Mouse (Mus musculus) telencephalon, adult 2 months (tissue): ENCODE data around the gene Ppia.
"Not testable (repeated sequence)": the region's sequence is repeated elsewhere in the genome, so short reads cannot be mapped to it uniquely, and the experiment has no call there.

Source experiments
- DNase-seq: peaks from one replicate; pipeline ENCODE4 v3.0.0-alpha.2; 2011; ENCODE audit warnings: low read depth, low spot score

The Ppia gene

DNA sequence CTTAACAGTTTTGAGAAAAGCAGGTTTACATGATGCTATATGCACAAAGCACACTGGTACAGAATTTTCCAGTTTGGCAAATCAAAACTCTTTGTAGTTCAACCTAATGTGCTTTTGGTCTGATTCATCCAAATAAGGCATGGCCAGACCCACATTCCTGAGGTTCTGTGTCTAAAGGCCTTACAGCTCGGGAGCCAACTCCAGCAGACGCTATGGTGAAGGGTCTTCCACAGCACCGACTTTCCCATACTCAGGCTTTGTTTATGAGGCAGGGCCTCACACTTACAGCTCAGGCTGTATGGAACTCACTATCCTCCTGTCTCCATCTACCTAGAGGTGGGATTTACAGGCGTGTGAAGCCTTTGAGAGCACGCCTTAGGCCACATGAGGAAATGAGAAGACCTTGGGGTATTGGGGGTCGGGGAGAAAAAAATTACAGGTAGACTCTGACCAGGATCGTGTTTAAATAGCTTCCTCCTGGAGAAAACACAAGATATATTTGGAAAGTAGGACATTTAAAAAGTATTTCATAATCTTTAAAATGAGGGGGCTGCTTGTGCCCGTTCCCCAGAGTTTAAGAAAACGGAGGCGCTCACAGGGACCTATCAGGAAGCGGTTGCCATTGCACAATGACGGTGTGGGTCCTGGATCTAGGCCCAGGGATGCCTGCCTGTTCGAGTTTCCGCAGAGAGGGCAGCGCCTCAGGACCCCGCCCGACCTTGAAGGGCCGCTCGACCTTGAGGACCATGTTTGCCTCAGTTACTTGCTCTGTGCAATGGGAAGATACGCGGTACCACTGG, at the start of gene Ppia:
Ppia (plus strand) TSS at position 693 of the 800 bp plus-strand sequence.
- no peak for DNase-seq

DNA sequence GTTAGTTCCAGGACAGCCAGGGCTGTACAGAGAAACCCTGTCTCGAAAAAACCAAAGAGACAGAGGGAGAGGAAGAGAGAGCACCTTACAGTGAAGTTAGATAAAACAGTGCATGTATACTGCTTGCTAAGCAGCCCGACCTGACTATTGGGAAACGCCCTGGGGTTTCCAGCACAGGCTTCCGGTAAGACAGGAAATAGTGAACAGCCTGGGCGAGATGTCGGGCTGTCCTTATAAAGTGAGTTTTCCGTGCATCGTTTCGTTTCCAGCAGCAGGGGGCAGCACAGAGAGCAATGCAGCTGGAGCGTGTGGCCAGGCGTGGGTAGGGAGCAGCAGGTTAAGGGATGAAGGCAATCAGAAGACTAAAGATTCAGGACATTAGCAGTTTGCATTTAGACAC, 49.4 kb upstream of the Ppia start:
- DNase-seq: no peak

DNA sequence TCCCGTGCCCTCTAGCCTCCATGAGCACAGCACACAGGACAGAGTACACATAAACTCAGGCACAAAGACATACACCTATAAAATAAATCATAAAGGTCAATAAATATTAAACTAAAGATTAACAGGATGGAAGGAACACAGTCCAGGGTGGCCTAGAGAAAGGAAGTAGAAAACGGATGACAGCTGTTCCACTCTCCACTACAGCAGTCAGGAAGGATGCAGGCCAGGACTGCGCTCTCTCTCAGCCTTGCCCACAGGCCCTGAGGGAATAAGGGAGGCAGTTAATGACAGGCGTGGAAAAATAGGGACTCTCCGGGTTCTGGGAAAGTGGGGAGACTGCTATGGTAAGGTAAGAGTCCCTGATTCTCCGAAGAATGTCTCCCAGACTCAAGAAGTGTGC, 48.8 kb upstream of the Ppia start:
- DNase-seq: no peak

DNA sequence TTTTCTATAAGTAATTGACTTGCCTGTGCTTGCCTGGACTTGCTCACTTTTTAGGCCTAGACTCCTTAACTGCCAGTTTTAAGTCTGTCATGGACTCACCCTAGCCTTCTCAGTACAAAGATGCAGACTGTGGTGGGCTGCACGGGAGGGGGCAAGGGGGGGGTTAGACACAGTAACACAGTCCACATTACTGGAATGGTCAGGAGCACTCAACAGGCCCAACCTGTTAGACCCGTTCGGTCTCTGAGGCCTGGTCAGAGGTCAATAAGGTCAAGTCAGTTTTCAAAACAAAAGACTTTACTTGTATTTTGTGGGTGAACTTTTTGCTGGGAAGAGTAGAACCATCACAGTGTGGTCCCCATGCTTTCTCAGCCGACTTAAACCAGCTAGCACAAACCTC, 48.1 kb upstream of the Ppia start:
- no peak for DNase-seq

DNA sequence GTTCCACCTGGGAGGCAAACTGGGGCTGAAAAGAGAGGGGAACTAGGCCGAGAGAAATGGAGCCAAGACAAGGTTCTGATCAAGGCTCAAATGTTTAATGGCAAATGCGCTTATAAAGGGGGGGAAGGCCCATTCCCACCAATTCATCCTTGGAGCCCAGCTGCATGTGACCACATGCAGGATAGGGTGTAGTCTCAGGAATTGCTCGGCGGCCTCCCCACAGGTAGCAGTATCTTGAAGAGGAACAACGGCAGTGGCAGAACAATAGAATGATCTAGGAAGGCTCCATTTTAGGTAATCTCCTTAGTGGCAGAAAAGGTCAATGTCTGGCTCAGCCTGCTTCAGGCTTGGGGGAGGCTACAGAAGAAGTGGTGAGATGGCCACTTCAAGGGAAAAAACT, 47.3 kb upstream of the Ppia start:
- DNase-seq: not testable (repeated sequence)

DNA sequence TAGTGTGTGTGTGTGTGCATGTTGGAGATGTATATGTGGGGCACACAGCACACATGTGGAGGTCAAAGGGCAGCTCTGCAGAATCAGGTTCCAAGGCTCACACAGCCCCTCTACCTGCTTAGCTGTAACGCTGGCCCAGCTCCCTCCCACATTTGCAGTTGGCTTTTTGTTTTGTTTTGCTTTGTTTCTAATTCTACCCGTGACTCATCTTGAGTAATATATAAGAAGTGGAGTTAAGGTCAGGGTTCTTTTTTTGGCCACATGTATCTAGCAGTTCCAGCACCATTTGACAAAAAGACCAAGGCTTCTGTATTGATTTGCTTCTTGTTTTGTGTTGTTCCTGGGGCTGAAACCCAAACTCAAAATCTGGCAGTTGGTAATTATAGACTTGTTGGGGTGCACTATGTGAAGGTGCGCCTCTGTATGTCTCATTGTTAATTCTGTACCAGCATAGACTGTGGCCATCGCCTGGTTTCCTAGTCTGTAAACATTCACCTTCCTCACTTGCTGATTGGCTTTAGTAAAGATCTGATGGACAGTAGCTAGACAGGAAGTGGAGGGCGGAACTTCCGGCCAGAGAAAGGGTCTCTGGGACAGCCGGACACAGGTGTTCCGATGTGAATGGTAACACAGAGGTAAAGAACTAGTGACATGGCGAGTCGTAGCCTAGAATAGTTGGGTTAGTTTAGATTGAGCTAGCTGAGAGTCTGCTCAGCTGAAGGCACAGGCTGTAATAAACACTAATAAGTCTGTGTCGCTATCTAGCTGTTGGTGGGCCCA, 43.7 kb upstream of the Ppia start:
- no peak for DNase-seq

DNA sequence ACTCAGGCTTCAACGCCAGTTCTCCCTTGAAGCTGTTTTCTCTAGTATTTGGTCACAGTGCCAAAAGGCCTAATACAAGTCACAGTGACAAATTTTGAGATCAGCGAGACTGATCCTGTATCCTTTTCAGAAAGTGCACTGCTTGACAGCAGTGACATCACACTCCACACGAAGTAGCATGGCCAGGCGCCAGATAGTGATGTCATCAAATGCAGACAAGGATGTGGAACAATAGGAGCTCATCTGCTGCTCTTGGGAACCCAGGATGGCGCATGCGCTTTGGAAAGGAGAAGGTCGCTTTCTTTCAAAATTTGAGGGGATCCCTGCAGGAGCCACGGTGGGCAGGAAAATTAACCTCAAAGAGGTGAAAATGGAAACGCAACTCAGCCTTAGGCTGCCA, 42.5 kb upstream of the Ppia start:
- DNase-seq: no peak

DNA sequence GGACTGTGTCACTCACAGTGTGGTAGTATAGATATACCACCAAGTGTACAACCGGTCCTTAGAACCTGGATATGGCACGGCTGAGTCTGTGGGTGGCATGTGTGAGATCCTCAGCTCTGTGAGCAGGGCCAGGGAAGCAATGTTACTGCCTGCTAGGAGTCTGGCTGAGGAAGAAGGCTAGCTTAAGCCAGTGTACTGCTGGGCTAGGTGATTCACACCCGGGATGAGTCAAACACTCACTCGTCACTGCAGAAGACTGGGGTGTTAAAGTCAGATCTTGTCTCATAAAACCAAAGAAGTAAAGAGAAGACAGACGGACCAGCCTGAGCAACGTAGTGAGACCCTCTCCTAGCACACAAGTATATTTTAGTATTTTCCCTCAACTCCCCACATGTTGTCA, 34.3 kb upstream of the Ppia start:
- no peak for DNase-seq

DNA sequence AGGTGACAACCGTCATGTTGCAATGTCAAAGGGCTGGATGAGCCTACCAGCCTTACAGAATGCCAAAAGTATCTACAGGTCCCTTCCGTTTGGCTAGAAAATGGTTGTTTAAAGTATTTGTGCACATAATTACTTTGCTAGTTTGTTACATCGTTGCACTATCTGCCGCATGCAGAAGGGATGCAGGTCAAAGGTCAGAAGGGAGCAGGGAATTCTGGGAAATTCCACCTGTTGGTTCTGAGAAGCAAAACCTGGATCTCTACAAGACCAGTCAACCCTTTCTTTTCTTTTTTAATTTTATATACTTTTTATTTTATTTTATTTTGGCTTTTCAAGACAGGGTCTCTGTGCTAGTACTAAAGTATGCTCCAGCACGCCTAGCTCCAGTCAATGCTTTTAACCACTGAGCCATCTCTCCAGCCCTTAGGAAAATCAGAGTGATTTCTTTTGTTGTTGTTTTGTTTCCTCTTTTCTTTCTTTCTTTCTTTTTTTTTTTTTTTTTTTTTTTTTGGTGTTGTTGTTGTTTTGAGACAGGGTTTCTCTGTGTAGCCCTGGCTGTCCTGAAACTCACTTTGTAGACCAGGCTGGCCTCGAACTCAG, 27.0 kb upstream of the Ppia start:
- no peak for DNase-seq

DNA sequence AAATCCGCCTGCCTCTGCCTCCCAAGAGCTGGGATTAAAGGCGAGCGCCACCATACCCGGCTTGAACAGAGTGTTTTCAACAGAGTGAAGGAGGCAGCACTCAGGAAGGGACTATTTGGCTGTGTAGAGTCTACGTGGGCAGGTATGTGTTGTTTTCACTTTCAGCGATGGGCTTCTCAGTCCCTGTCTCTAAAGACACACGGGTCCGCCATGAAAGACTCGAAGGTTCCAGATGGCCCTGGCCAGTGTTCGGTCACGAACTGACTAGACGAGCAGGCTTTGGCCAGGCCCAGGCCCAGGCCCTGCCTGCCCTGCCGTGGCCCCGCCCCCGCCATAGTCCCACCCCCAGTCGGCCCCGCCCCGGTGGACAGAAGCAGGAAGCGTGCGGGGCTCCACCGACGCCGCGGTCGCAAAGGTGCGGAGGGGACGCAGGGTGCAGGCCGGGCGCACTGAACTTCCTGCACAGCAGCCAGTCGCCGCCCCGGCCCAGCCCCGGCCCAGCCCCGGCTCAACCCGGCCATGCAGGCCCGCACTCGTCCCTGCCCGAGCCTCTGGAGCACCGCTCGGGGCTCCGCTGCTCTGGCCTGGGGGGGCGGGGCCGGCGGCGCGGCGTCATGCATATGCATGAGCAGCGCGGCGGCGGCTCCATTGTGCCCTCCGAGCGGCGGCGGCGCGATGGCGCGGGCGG, 26.4 kb upstream of the Ppia start, which contains the start of gene Zmiz2:
Zmiz2 (plus strand) TSS at position 349 of the 688 bp plus-strand sequence.
- peak; percentile 76 for DNase-seq

DNA sequence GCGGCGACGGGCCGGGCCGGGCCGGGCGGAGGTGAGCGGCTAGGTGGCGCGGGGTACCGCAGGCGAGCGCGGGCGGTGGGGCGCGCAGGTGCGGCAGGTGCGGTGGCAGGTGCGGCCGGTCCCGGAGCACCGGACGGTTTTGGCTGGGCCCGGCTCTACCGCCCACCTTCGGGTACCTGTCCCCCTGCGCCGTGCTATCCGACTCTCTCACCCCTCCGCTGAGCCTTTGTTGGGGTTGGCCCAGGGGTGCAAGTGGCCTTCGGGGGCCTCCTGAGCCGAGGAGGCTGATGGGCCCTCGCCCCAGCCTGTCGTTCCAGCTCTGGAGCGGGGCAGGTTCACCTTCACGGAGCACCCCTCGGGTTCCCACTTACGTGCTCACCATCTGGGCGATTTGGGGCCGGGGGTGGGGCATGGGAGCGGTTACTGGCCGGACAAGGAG, 25.7 kb upstream of the Ppia start:
- no peak for DNase-seq

DNA sequence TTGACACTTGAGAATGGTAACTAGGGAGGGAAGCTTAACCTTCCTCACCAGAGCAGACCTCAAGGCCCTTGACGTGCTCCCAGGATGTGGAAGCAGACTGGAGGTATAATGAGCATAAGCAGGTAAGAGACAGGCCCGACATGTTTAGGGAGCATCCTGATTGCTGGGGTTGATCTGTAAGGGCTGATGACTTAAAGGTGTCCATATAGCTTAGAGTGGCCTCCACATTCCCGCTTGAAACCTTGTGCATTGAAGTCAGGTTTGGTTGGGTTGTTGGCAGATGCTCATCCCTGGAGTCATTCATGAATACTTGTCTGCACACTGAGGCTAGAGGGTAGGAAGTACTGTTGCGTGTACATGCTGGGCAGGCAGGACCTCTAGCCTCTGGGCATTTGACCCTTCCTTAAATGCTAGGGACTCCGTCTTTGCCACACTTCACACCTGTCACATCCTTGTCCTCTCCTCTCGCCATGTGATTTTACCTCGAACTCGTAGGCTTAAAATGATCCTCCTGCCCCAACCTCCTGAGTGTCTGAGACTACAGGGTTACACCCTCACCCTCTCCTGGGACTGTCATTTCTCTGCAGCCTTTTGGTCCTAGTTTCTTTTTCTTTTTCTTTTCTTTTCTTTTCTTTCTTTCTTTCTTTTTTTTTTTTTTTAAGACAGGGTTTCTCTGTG, 24.7 kb upstream of the Ppia start:
- no peak for DNase-seq

DNA sequence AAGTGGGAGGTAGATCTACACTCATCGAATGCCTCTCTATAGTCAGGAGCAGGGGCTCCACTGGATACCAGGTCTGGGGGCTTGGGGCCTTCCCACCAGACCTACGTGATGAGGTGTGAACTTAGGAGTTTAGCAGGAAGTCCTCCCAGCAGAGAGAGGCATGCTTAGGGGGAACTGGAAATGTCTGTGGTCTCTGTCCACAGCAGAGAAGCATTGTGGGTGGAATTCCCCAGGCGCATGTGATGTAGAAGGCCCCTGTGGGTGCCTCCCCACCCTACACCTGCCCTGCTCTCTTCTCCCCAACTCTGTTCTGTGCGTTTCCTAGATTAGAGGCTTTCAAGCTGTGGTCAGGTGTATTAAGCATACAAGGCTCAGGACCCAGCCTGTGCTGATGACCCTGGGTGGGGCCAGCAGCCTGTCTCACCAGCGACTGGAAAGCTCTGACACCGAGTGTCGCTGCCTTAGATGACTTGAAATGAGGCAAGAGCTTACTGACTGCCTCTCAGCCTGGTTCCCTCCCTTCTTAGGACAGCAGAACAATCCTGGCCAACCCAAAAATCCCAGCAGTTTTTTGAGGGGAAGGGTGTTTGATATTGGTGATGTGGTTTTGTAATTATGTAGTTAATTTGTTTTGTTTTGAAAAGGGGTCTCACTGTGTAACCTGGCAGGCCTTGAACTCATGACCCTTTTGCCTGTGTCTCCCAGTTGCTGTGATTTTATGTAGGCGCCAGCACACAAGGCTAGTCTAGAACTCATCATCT, 23.5 kb upstream of the Ppia start:
- DNase-seq: no peak

DNA sequence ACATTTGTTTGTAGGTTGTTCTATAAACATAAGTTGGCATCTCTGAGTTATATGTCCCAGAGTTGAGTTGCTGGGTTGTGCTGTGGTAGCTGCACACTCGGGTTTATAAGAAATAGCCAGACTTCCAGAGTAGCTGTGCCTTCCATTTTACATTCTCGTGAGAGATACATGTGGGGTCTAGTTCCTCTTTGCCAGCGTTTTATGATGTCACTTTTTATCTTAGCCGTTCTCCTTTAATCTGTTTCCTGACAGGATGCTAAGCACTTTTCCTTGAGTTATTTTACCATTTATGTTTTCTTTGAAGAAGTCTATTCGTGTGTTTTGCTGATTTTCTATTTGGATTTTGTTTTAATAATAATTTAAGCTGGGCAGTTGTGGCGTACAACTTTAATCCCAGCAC, 22.4 kb upstream of the Ppia start:
- DNase-seq: no peak

DNA sequence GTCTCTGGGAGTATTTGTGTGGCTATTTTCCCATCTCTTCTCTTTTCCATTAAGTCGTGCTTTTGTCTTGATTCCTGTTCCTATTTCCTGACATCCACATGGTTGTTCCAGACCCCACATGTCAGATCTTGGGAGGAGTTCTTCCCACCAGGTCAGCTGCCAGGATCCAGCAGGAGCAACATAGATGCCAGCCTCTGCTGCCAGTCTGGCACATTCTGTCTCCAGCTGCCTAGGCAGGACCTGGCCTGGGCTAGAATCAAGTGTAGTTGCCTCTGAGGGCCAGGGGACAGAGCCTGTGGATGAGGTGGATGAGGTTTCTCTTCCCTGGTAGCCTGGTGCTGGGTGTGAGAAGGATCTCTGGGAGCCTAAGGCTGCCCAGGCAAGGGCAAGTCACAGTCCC, 21.4 kb upstream of the Ppia start:
- no peak for DNase-seq

DNA sequence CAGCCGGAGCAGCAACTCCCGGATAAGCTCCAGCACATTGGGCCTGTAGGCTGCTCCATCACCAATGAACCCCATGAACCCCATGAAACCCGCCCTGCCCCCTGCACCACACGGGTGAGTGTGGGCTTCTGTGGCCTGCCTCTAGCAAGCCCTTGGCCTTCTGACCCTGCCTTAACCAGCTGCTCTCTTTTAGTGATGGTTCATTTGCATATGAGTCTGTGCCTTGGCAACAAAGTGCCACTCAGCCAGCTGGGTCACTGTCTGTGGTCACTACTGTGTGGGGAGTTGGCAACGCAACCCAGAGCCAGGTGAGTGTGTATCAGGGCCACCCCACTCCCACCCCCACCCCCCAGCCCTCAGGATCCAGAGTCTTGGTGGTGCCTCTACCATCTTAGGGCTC, 19.7 kb upstream of the Ppia start:
- no peak for DNase-seq

DNA sequence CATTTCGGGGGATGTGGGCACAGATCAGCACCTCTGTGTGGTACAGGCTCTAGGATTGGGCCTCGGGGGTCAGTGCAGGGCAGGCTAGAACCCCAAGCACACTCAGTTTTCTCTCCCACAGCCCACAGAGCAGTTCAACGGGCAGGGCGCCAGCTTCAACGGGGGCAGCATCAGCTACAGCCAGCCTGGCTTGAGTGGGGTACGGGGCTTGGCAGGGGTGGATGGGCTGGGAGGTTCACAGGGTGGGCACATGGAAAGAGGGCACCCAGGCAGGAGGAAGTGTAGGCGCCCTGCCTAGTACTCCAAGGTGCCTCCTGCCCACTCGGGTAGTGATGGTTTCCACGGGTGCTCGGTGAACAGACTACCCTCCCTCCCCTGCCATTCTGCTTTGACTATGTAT, 17.1 kb upstream of the Ppia start:
- DNase-seq: no peak

DNA sequence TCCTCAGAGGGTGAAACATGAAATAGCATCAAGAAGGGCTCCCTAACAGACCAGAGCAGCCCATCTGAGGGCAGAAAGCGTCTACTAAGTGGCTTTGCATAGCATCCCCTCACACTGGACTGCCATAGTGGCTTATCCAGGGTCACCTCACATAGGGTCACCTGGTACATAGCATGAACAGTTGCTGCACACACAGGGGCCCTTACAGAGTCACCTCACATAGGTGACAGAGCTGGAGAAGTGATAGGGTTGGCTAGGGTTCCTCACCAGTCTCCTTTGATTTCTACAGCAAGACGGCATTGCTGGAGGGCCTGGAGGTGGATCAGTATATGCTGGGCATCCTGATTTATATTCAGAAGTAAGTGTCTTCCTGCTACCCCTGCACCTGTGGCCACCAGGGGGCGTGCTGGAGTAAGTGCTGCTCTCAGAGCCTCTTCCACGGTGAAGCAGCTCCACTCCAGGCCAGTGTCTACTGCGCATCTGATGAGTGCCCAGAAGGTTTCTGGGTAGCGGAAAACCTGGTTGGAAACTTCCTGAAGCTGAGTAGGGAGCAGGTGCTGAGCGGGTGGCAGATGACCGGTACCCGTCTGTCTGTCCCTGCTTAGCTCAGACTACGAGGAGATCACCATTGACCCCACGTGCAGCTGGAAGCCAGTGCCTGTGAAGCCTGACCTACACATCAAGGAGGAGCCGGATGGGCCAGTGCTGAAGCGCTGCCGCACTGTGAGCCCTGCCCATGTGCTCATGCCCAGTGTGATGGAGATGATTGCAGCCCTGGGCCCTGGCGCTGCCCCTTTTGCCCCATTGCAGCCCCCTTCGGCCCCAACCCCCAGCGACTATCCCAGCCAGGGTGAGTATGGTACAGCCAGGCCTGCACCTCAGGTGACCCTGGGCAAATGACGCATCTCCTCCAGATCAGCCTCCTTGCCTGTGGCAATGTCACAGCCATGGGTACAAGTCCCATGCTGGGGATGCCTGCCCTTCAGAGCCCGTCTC, 12.4 kb upstream of the Ppia start:
- no peak for DNase-seq

DNA sequence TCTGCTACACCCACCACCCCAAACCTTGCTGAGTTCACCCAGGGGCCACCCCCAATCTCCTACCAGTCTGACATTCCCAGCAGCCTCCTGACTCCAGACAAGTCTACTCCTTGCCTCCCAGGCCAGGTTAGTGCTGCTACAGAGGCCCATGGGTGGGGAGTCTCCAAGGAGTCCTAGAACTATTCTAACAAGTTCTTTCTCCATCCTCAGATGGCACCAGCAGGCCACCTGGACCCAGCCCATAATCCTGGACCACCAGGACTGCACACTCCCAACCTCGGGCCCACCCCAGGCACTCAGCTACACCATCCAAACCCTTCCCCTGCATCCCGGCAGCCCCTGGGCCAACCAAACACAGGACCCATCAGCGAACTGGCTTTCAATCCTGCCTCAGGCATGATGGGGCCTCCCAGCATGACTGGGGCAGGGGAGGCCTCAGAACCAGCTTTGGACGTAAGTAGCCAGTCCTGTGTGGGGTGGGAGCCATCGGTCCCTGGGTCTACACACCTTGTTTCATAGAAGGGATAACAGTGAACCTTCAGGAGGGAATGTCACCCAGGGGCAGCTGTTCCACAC, 11.3 kb upstream of the Ppia start:
- no peak for DNase-seq
